Mouse (Mus musculus) kidney, adult 2 months (tissue): ENCODE measurements around the gene Cadps.

Experiments used
- CTCF ChIP-seq: fragments of 200-500 bp; conservative IDR thresholded peaks from 2 replicates; pipeline ENCODE4 v1.5.1; 2011; ENCODE audit warnings: low read depth, mild to moderate bottlenecking, control low read depth, low read length, moderate library complexity, mixed read lengths; ENCODE audit not compliant: insufficient read depth, insufficient read length
- POLR2A ChIP-seq: fragments of 200-500 bp; IDR thresholded peaks from one replicate; pipeline ENCODE4 v1.6.1; 2011; ENCODE audit warnings: low read depth, low read length, control low read depth

- TF ChIP-seq CTCF (no peak), POLR2A (no peak)
Observed at GRCm38 (mm10) chr14:12337421-12337997, 485.4 kb downstream of the Cadps start.
